Mouse (Mus musculus): ENCODE measurements at regions not wholly inside any gene's neighbourhood (a gene's known extent, or its start where the extent isn't known, plus 50 kb on each side); places are given as distances from the start of the nearest gene placed in this dataset.

GRCm38 (mm10) chr15:31673038-31673437, 71.4 kb downstream of the Fam173b start:
- Histone ChIP-seq H3K27ac (ENCODE audit: low read length) (no peak overlapping the region), H3K4me2 (replicated peaks; ENCODE audit: low read depth, low read length) (no peak overlapping the region), H3K9ac (replicated peaks; ENCODE audit: low read depth) (no peak overlapping the region), H3K36me3 (ENCODE audit: insufficient read depth, low read length) (no peaks in the 10 kb centered on the region), H3K27me3 (replicated peaks; ENCODE audit: insufficient read depth, low read length) (no peaks in the 10 kb centered on the region), H3K9me3 (ENCODE audit: low read length) (no peaks in the 10 kb centered on the region), H3K4me1 (ENCODE audit: insufficient read depth, low read depth, low read length) (no peaks in the 10 kb centered on the region), H3K4me3 (ENCODE audit: low read depth, low read length) (no peak overlapping the region)
- peak; percentile 67 for TF ChIP-seq CTCF (IDR thresholded peaks at IDR 0.05)
- no peak for TF ChIP-seq EP300 (IDR thresholded peaks at IDR 0.05)
- ATAC-seq (peak; percentile 28; the same call in 1 of the 2 replicates), DNase-seq (ENCODE audit: low spot score) (peak; percentile 49)
- WGBS: 39% methylated on average over 5 of the region's 5 CpGs

DNA sequence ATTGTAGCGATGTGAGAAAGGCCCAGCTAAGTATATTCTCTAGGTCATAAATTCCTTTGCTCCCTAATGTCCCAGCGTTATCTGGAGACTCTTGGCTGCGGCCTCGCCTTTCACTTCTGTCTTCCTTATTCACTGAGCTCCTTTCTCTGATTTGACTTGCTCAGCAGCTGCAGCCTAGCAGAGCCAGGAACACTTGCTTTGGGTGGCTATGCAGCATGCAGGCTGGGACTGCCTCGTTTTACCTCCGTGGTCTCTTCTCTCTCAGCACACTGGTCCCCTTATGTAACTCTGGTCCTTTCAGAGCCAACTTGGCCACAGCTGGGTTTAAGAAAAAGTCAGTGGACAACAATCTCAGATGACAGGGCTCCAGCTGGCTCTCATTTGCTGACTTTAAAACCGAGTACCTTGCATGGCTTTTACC, 75.1 kb downstream of the Fam173b start:
- no peak overlapping the region for H3K27ac ChIP-seq (ENCODE audit: low read length)
- no peaks in the 10 kb centered on the region for H3K27me3 ChIP-seq (replicated peaks; ENCODE audit: insufficient read depth, low read length)
- no peak overlapping the region for H3K4me2 ChIP-seq (replicated peaks; ENCODE audit: low read depth, low read length)
- H3K9me3 ChIP-seq (ENCODE audit: low read length): no peaks in the 10 kb centered on the region
- TF ChIP-seq CTCF (IDR thresholded peaks at IDR 0.05): no peak
- TF ChIP-seq EP300 (IDR thresholded peaks at IDR 0.05): no peak
- peak; percentile 23 for DNase-seq (ENCODE audit: low spot score)
- H3K9ac ChIP-seq (replicated peaks; ENCODE audit: low read depth): no peak overlapping the region
- no peaks in the 10 kb centered on the region for H3K36me3 ChIP-seq (ENCODE audit: insufficient read depth, low read length)
- no peaks in the 10 kb centered on the region for H3K4me1 ChIP-seq (ENCODE audit: insufficient read depth, low read depth, low read length)
- 40% methylated on average over 7 of the region's 7 CpGs for WGBS
- ATAC-seq: peak; percentile 16; the same call in 1 of the 2 replicates
- H3K4me3 ChIP-seq (ENCODE audit: low read depth, low read length): no peak overlapping the region

DNA sequence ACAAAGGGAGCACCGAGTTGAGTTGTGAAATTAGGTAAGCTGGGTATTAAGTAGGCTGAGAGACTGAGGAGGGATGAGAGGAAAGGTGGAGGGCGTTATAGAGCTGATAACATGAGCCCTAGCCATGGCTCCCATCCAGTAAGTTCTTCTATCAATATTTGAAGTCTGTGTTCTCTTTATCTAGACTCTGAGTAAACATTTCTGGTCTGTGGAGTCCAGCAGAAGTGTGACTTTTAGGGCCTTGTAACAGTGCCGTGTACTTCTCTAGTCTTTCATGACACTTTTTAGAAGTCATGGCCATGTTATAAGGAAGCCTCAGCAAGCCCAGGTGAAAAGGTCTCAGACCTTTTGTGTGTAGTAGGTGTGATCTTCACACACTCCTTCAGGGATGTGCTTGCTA, 91.5 kb downstream of the Fam173b start:
- H3K36me3 ChIP-seq (ENCODE audit: insufficient read depth, low read length): no peaks in the 10 kb centered on the region
- H3K4me1 ChIP-seq (ENCODE audit: insufficient read depth, low read depth, low read length): no peaks in the 10 kb centered on the region
- no peak for TF ChIP-seq EP300 (IDR thresholded peaks at IDR 0.05)
- no peak for TF ChIP-seq CTCF (IDR thresholded peaks at IDR 0.05)
- no peaks in the 10 kb centered on the region for H3K9me3 ChIP-seq (ENCODE audit: low read length)
- WGBS: 36% methylated on average over 3 of the region's 3 CpGs
- DNase-seq (ENCODE audit: low spot score): no peak
- ATAC-seq: no peak
- H3K27me3 ChIP-seq (replicated peaks; ENCODE audit: insufficient read depth, low read length): no peaks in the 10 kb centered on the region
- H3K4me3 ChIP-seq (ENCODE audit: low read depth, low read length): no peak overlapping the region
- no peak overlapping the region for H3K9ac ChIP-seq (replicated peaks; ENCODE audit: low read depth)
- no peak overlapping the region for H3K27ac ChIP-seq (ENCODE audit: low read length)
- no peak overlapping the region for H3K4me2 ChIP-seq (replicated peaks; ENCODE audit: low read depth, low read length)

DNA sequence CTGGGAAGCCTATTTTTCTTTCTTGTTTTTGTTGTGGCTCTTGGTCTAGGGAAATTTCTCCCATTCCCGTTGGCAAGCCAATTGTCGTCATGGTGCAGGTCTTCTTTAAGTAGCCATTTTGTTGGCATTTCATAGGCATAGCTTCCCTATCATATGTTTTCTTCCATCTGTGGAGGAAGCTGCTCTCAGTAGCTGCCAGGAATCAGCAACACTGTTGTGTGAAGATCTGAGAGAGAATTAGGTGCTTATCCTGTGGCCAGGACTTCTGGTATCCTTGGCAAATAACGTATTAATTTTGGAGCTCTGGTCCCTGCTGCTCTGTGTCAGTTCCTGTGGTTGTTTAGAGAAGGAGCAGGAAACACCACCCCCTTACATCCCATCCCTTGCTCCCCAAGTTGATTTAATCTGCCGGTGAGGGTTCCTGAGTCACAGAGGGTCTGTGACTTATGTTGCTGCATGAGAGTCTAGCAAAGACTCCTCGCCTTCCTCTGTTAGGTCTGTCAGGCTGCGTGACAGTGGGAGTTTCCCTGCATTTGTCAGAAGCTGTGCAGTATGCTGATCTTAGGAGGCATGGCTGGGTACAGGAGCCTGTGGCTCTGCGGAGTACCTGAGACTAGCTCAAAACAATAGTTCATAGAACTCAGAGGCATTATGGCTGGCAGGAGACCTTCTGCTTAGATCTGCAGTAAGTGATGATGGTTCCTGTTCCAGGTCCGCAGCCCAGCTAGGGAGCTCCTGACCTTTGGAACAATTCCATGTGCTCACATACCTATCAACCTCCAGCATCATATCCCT, 93.4 kb downstream of the Fam173b start:
- no peak for TF ChIP-seq CTCF (IDR thresholded peaks at IDR 0.05)
- TF ChIP-seq EP300 (IDR thresholded peaks at IDR 0.05): no peak
- Histone ChIP-seq H3K4me2 (replicated peaks; ENCODE audit: low read depth, low read length) (no peak overlapping the region), H3K4me3 (ENCODE audit: low read depth, low read length) (no peak overlapping the region), H3K9ac (replicated peaks; ENCODE audit: low read depth) (no peak overlapping the region), H3K9me3 (ENCODE audit: low read length) (no peaks in the 10 kb centered on the region), H3K27me3 (replicated peaks; ENCODE audit: insufficient read depth, low read length) (no peaks in the 10 kb centered on the region), H3K4me1 (ENCODE audit: insufficient read depth, low read depth, low read length) (no peaks in the 10 kb centered on the region), H3K27ac (ENCODE audit: low read length) (no peak overlapping the region), H3K36me3 (ENCODE audit: insufficient read depth, low read length) (no peaks in the 10 kb centered on the region)
- no peak for DNase-seq (ENCODE audit: low spot score)
- ATAC-seq: no peak
- 72% methylated on average over 8 of the region's 8 CpGs for WGBS

GRCm38 (mm10) chr15:31703400-31703799, 101.7 kb downstream of the Fam173b start:
- ATAC-seq (no peak), DNase-seq (ENCODE audit: low spot score) (no peak)
- 75% methylated on average over 2 of the region's 2 CpGs for WGBS
- Histone ChIP-seq H3K9me3 (ENCODE audit: low read length) (no peaks in the 10 kb centered on the region), H3K4me2 (replicated peaks; ENCODE audit: low read depth, low read length) (no peak overlapping the region), H3K9ac (replicated peaks; ENCODE audit: low read depth) (no peak overlapping the region), H3K36me3 (ENCODE audit: insufficient read depth, low read length) (no peaks in the 10 kb centered on the region), H3K27me3 (replicated peaks; ENCODE audit: insufficient read depth, low read length) (no peaks in the 10 kb centered on the region), H3K4me1 (ENCODE audit: insufficient read depth, low read depth, low read length) (no peaks in the 10 kb centered on the region), H3K4me3 (ENCODE audit: low read depth, low read length) (no peak overlapping the region), H3K27ac (ENCODE audit: low read length) (no peak overlapping the region)
- TF ChIP-seq CTCF (IDR thresholded peaks at IDR 0.05) (no peak), EP300 (IDR thresholded peaks at IDR 0.05) (no peak)

DNA sequence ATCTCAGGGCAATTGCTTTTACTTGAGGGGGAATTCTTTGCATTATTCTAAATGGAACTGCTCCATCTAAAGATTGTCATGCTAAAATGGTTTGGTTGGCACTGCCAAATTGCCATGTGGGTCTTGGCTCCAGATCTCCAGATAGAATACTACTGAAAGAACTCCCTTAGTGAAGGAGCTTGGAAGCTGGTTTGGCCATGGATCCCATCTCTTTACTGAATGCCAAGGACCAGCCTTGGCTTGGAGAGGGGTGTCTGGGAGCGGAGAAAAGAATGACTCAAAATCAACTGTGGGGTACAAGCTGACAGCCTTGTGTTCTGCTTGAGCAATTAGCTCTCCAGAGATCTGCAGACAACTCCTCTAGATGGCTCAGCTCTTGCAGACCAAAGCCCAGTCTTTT, 105.8 kb downstream of the Fam173b start:
- ATAC-seq (no peak), DNase-seq (ENCODE audit: low spot score) (no peak)
- H3K36me3 ChIP-seq (ENCODE audit: insufficient read depth, low read length): no peaks in the 10 kb centered on the region
- no peaks in the 10 kb centered on the region for H3K4me1 ChIP-seq (ENCODE audit: insufficient read depth, low read depth, low read length)
- WGBS: 71% methylated on average over 1 of the region's 1 CpGs
- H3K27me3 ChIP-seq (replicated peaks; ENCODE audit: insufficient read depth, low read length): no peaks in the 10 kb centered on the region
- H3K9me3 ChIP-seq (ENCODE audit: low read length): no peaks in the 10 kb centered on the region
- no peak overlapping the region for H3K4me2 ChIP-seq (replicated peaks; ENCODE audit: low read depth, low read length)
- TF ChIP-seq EP300 (IDR thresholded peaks at IDR 0.05) (no peak), CTCF (IDR thresholded peaks at IDR 0.05) (no peak)
- H3K9ac ChIP-seq (replicated peaks; ENCODE audit: low read depth): no peak overlapping the region
- H3K27ac ChIP-seq (ENCODE audit: low read length): no peak overlapping the region
- no peak overlapping the region for H3K4me3 ChIP-seq (ENCODE audit: low read depth, low read length)

Data from lung, postnatal 0 days (tissue).